Mouse (Mus musculus) forebrain, embryonic 16.5 days (tissue): Measurements from ENCODE around the gene Vmn1r127. TPM values are rescaled to one million over a fixed set of nuclear protein-coding genes. Genes with fewer than 3 reads are reported as not detected.
"Not testable (repeated sequence)": the region's sequence is repeated elsewhere in the genome, so short reads cannot be mapped to it uniquely, and the experiment has no call there.

ENCODE experiments used
- ATAC-seq: fragments of 200-750 bp; cut with Nextera tagmentation; 2 replicates; pipeline ENCODE4 v1.8.0; 2017; ENCODE audit warnings: mild to moderate bottlenecking, moderate library complexity
- H3K27ac ChIP-seq: fragments of 300-500 bp; sonication (generic); 2 replicates; pipeline ENCODE4 v1.5.1; 2014; ENCODE audit warnings: low read length, control low read depth
- H3K27me3 ChIP-seq: fragments of 300-500 bp; sonication (generic); replicated peaks from 2 replicates; pipeline ENCODE4 v1.6.1; 2014; ENCODE audit warnings: low read length; ENCODE audit not compliant: control insufficient read depth, insufficient read depth
- H3K36me3 ChIP-seq: fragments of 300-500 bp; sonication (generic); 2 replicates; pipeline ENCODE4 v1.6.1; 2014; ENCODE audit not compliant: control insufficient read depth, insufficient read depth
- H3K4me1 ChIP-seq: fragments of 300-500 bp; sonication (generic); replicated peaks from 2 replicates; pipeline ENCODE4 v1.6.1; 2014; ENCODE audit warnings: low read length; ENCODE audit not compliant: control insufficient read depth, insufficient read depth
- H3K4me2 ChIP-seq: fragments of 300-500 bp; sonication (generic); 2 replicates; pipeline ENCODE4 v1.6.1; 2014; ENCODE audit warnings: mild to moderate bottlenecking, low read length, control low read depth
- H3K4me3 ChIP-seq: fragments of 300-500 bp; sonication (generic); replicated peaks from 2 replicates; pipeline ENCODE4 v1.5.1; 2014; ENCODE audit warnings: mild to moderate bottlenecking, low read length, control low read depth
- H3K9ac ChIP-seq: fragments of 300-500 bp; sonication (generic); replicated peaks from 2 replicates; pipeline ENCODE4 v1.6.1; 2014; ENCODE audit warnings: low read depth, low read length, control low read depth
- H3K9me3 ChIP-seq: fragments of 300-500 bp; sonication (generic); 2 replicates; pipeline ENCODE4 v1.6.1; 2016; ENCODE audit warnings: low read length; ENCODE audit not compliant: control insufficient read depth
- WGBS: fragments of 180-500 bp; shearing (Covaris S2); extraction: QIAGEN DNeasy Blood & Tissue Kit; methylation state at CpG from one replicate; pipeline ENCODE4 v1.1.7; 2014; 5-methylcytosine and 5-hydroxymethylcytosine counted together
- polyA plus RNA-seq: library from polyadenylated mRNA; unstranded; fragments of >200 nt; fragmentation: Nextera tagmentation; extraction: Ambion mirVana; gene quantifications from 2 replicates; pipeline ENCODE4 v1.2.1, GENCODE M21; 2015

Vmn1r127 gene
- not detected in 2 replicates for polyA plus RNA-seq

DNA sequence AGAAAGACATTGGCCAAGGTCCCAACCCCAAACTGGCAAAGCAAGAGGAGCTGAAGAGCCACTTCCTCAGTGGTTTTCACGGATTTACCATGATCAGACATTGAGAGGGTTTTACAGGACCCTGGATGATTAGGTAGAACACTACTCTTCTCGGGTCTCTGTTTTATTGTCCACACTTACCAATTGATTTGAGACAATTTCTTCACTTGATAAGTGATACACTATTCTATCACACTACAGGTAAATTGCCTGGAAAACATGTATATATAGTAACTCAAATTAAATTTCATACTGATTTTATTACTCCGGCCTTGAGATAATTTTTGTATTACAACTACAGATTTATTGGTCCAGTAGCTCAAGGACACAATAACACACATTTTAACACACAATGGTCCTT lies at the start of gene Vmn1r127:
TSS of gene Vmn1r127 (minus strand) at position 101 of the 400 bp plus-strand sequence.
- not testable (repeated sequence) for ATAC-seq, H3K4me3 ChIP-seq, H3K9me3 ChIP-seq, H3K9ac ChIP-seq, H3K36me3 ChIP-seq, H3K4me1 ChIP-seq, H3K4me2 ChIP-seq, H3K27ac ChIP-seq, H3K27me3 ChIP-seq
- WGBS, result no CpG with 5 or more reads among the region's 3 CpGs

DNA sequence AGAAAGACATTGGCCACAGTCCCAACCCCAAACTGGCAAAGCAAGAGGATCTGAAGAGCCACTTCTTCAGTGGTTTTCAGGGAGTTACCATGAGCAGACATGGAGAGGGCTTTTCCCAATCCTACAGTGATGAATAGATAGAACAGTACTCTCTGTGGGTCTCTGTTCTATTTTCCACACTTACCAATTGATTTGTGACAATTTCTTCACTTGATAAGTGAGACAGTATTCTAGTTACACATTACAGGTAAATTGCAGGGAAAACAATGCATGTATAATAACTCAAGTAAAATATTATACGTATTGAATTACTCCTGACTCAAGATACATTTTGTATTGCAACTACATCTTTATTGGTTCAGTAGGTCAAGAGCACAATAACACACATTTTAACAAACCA lies 41.5 kb upstream of the Vmn1r127 start, which contains the start of gene Vmn1r129:
TSS of gene Vmn1r129 (minus strand) at position 101 of the 400 bp plus-strand sequence.
- WGBS, result no CpG with 5 or more reads among the region's 1 CpGs
- H3K36me3 ChIP-seq, result not testable (repeated sequence)

DNA sequence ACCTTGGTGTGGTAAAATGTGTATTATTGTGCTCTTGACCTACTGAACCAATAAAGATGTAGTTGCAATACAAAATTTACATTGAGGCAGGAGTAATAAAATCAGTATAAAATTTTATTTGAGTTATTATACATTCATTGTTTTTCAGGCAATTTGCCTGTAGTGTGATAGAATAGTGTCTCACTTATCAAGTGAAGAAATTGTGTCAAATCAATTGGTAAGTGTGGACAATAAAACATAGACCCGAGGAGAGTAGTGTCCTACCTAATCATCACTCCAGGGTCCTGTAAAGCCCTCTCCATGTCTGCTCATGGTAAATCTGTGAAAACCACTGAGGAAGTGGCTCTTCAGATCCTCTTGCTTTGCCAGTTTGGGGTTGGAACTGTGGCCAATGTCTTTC lies 29.4 kb upstream of the Vmn1r127 start, which contains the start of gene Vmn1r128:
TSS of gene Vmn1r128 (plus strand) at position 301 of the 400 bp plus-strand sequence.
- H3K9me3 ChIP-seq, H3K4me3 ChIP-seq, H3K36me3 ChIP-seq, H3K4me1 ChIP-seq, H3K27me3 ChIP-seq, ATAC-seq, H3K9ac ChIP-seq, H3K4me2 ChIP-seq, H3K27ac ChIP-seq: not testable (repeated sequence)
- 80% methylated on average over 1 of the region's 1 CpGs for WGBS

More for the DNA sequence above, 41.5 kb upstream of the Vmn1r127 start, which contains the start of gene Vmn1r129:
- not testable (repeated sequence) for H3K27ac ChIP-seq, H3K4me3 ChIP-seq, H3K4me2 ChIP-seq, H3K27me3 ChIP-seq, H3K9ac ChIP-seq, H3K9me3 ChIP-seq, H3K4me1 ChIP-seq, ATAC-seq

GRCm38 (mm10) chr7:21301367-21301766 lies 18.3 kb downstream of the Vmn1r127 start, which contains the start of gene Vmn1r126:
TSS of gene Vmn1r126 (minus strand) at chr7:21301467.
- not testable (repeated sequence) for H3K9ac ChIP-seq, H3K36me3 ChIP-seq, H3K4me3 ChIP-seq, H3K27me3 ChIP-seq, H3K4me2 ChIP-seq, H3K9me3 ChIP-seq, H3K4me1 ChIP-seq, H3K27ac ChIP-seq, ATAC-seq
- no CpG with 5 or more reads among the region's 5 CpGs for WGBS

GRCm38 (mm10) chr7:21271879-21272278 lies 47.8 kb downstream of the Vmn1r127 start, which contains the start of gene Vmn1r125:
TSS of gene Vmn1r125 (plus strand) at chr7:21272179.
- not testable (repeated sequence) for H3K9me3 ChIP-seq, H3K36me3 ChIP-seq, H3K4me2 ChIP-seq, H3K4me3 ChIP-seq, ATAC-seq, H3K9ac ChIP-seq, H3K27me3 ChIP-seq, H3K27ac ChIP-seq, H3K4me1 ChIP-seq
- WGBS, result 83% methylated on average over 3 of the region's 3 CpGs

Other genes starting within 250 kb of the Vmn1r127 start
- gene Vmn1r121, start 221.3 kb downstream of the Vmn1r127 start, polyA plus RNA-seq, result not detected in 2 replicates
- not detected in 2 replicates for gene Vmn1r122, start 185.7 kb downstream of the Vmn1r127 start, polyA plus RNA-seq
- gene Vmn1r123, start 157.7 kb downstream of the Vmn1r127 start, polyA plus RNA-seq, result not detected in 2 replicates
- not detected in 2 replicates for gene Gm5157, start 129.4 kb downstream of the Vmn1r127 start, polyA plus RNA-seq
- gene Vmn1r124, start 59.2 kb downstream of the Vmn1r127 start, polyA plus RNA-seq, result not detected in 2 replicates
- not detected in 2 replicates for gene Vmn1r125, start 47.7 kb downstream of the Vmn1r127 start, polyA plus RNA-seq
- gene Vmn1r126, start 18.4 kb downstream of the Vmn1r127 start, polyA plus RNA-seq, result not detected in 2 replicates
- gene Vmn1r128, start 29.5 kb upstream of the Vmn1r127 start, polyA plus RNA-seq, result not detected in 2 replicates
- not detected in 2 replicates for gene Vmn1r129, start 41.4 kb upstream of the Vmn1r127 start, polyA plus RNA-seq
- not detected in 2 replicates for gene Gm6882, start 112.9 kb upstream of the Vmn1r127 start, polyA plus RNA-seq
- gene Vmn1r130, start 191.9 kb upstream of the Vmn1r127 start, polyA plus RNA-seq, result not detected in 2 replicates
- gene Vmn1r131, start 226.2 kb upstream of the Vmn1r127 start, polyA plus RNA-seq, result not detected in 2 replicates